Mouse (Mus musculus): ENCODE data around the gene Hs3st2. TPM values are rescaled to one million over a fixed set of nuclear protein-coding genes. Genes with fewer than 3 reads are reported as not detected.
"Not testable (repeated sequence)": the region's sequence is repeated elsewhere in the genome, so short reads cannot be mapped to it uniquely, and the experiment has no call there.

The Hs3st2 gene
- total RNA-seq (2021) = 1 to 10 TPM; 1.3 to 3.0 TPM
- long read RNA-seq, experiment 1, partial matches to known transcripts = 0 of 2 reads
- long read RNA-seq, experiment 1, other reads (novel, unspliced or antisense) = 0 of 2 reads
- long read RNA-seq, experiment 2, partial matches to known transcripts = 0 of 3 reads
- long read RNA-seq, experiment 2, other reads (novel, unspliced or antisense) = 1 of 3 reads

- DNase-seq = peak; percentile 60 to 62
Observed at GRCm38 (mm10) chr7:121391225-121391983, at the start of gene Hs3st2. Hs3st2 (plus strand) TSS chr7:121391859.

GRCm38 (mm10) chr7:121348284-121348963 is 43.2 kb upstream of the Hs3st2 start:
- DNase-seq = no peak

GRCm38 (mm10) chr7:121351688-121352087 is 40.0 kb upstream of the Hs3st2 start:
- no peak for DNase-seq

GRCm38 (mm10) chr7:121361448-121361847 is 30.2 kb upstream of the Hs3st2 start:
- DNase-seq = not testable (repeated sequence)

GRCm38 (mm10) chr7:121365584-121365983 is 26.1 kb upstream of the Hs3st2 start:
- no peak for DNase-seq

- DNase-seq = peak in 1 of 2 experiments; percentile 7
Observed at GRCm38 (mm10) chr7:121367185-121367584, 24.5 kb upstream of the Hs3st2 start.

GRCm38 (mm10) chr7:121371990-121372389 is 19.7 kb upstream of the Hs3st2 start:
- no peak for DNase-seq

- no peak for DNase-seq
Observed at GRCm38 (mm10) chr7:121375456-121375855, 16.2 kb upstream of the Hs3st2 start.

GRCm38 (mm10) chr7:121378942-121379341 is 12.7 kb upstream of the Hs3st2 start:
- no peak for DNase-seq

GRCm38 (mm10) chr7:121391984-121392739 is 503 bp downstream of the Hs3st2 start:
- peak in 1 of 2 experiments; percentile 5 for DNase-seq

GRCm38 (mm10) chr7:121392740-121392993 is 1.0 kb downstream of the Hs3st2 start:
- DNase-seq = no peak

- DNase-seq = no peak
Observed at GRCm38 (mm10) chr7:121393884-121394283, 2.2 kb downstream of the Hs3st2 start.

- no peak for DNase-seq
Observed at GRCm38 (mm10) chr7:121394875-121395274, 3.2 kb downstream of the Hs3st2 start.

- no peak for DNase-seq
Observed at GRCm38 (mm10) chr7:121410716-121411506, 19.3 kb downstream of the Hs3st2 start.

- DNase-seq = no peak
Observed at GRCm38 (mm10) chr7:121411507-121411898, 19.8 kb downstream of the Hs3st2 start.

- DNase-seq = no peak
Observed at GRCm38 (mm10) chr7:121436884-121437283, 45.2 kb downstream of the Hs3st2 start.

- no peak for DNase-seq
Observed at GRCm38 (mm10) chr7:121441186-121441585, 49.5 kb downstream of the Hs3st2 start.

- no peak for DNase-seq
Observed at GRCm38 (mm10) chr7:121444336-121444735, 52.7 kb downstream of the Hs3st2 start.

- no peak for DNase-seq
Observed at GRCm38 (mm10) chr7:121446281-121446680, 54.6 kb downstream of the Hs3st2 start.

- DNase-seq = no peak
Observed at GRCm38 (mm10) chr7:121450951-121451843, 59.5 kb downstream of the Hs3st2 start.

GRCm38 (mm10) chr7:121456716-121457115 is 65.1 kb downstream of the Hs3st2 start:
- DNase-seq = no peak
